Mouse (Mus musculus) left cerebral cortex, adult 8-10 months (tissue): ENCODE results near the gene Gm10518. TPM values are rescaled to one million over a fixed set of nuclear protein-coding genes. Genes with fewer than 3 reads are reported as not detected.

Experiments used
- DNase-seq, 2 experiments: peaks; one replicate each; pipeline ENCODE4 v3.0.0; 2022; ENCODE audit warnings: low spot score in 2 of 2
- total RNA-seq, 4 experiments: library from RNA; stranded (reverse); gene quantifications; 2 replicates each; pipeline ENCODE4 v1.2.4; 2022

The Gm10518 gene
- total RNA-seq, 4 experiments from 2014 or later = not detected

GRCm38 (mm10) chr1:179833596-179833995 is 30.4 kb downstream of the Gm10518 start:
- DNase-seq = no peak

- DNase-seq = no peak
Measured at GRCm38 (mm10) chr1:179835753-179836425, 32.7 kb downstream of the Gm10518 start.

GRCm38 (mm10) chr1:179836426-179837404 is 33.5 kb downstream of the Gm10518 start:
- no peak for DNase-seq

DNA sequence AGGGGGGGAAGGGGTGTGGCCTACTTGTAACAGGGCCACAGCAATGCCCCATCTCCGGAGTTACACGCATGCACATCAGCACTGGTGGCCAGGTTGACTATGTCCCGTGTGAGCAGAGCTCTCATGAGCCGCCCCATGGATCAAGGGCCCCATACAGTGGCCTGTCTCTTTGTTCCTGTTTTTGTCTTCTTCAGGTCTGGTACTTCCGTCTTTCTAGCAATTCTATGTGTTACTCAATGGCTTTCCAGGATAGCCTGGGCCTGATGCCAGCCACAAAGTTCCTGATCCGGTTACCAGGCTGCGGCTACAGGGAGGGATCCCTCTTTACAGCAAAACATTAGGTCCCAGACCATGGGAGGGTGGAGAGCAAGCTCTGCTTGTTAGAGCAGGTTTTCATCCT is 39.4 kb downstream of the Gm10518 start:
- no peak for DNase-seq

DNA sequence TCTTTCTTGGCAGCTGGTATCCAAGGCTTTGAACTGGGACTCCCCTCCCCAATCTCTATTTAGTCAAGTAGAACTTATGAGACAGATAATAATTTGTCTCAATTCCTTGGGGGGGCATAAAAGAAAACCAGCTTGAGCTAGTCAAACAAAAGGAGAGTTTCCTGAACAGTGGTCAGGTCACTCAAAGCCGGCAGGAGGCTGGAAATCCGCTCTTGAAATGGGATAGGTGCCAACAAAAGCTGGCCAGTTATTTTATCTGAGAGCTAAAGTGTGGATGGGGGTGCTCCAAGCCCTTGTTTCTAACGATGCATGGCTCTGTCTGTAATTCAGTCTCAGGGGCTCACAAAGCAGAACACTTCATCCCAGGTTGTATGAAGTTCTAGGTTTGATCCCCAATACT is 40.8 kb downstream of the Gm10518 start:
- DNase-seq = no peak

DNA sequence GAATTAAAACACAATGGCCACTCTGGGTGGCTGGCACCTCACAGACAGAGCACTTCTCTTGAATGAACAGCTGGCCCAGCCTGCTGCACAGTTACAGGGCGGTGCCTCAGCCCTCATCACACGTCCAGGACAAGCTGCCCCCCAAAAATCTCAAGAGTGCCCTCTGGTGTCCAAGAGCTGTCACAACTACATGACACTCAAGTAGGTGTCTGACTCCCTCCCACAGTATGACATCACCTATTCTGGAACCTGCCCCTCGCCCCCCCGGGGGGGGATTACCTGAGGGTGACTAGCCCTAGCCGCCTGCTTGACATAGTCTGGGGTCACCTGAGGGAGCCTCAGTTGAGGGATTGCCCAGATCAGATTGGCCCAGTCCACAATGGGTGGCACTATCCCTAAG is 41.7 kb downstream of the Gm10518 start:
- DNase-seq = peak; percentile 33 to 37

GRCm38 (mm10) chr1:179845832-179846499 is 42.8 kb downstream of the Gm10518 start:
- no peak for DNase-seq

DNA sequence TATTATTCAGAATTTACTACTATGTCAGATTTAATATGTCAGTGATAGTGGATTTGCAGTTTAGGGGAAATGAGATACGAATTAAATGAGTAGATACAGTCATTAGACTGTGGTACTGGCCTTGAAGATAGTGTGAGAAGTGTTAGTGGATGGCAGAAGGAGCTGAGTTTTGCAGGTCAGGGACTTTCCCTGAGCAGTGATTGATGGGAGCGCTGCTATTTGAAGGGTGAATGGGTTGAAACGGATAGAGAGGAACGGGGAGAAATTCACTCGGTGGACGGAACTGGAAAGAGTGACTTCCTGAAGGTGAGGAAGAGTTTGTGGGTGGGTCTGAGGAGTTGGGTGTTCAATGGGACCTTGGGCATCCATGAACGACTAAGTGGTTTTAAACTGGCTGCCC is 44.0 kb downstream of the Gm10518 start:
- DNase-seq = no peak

DNA sequence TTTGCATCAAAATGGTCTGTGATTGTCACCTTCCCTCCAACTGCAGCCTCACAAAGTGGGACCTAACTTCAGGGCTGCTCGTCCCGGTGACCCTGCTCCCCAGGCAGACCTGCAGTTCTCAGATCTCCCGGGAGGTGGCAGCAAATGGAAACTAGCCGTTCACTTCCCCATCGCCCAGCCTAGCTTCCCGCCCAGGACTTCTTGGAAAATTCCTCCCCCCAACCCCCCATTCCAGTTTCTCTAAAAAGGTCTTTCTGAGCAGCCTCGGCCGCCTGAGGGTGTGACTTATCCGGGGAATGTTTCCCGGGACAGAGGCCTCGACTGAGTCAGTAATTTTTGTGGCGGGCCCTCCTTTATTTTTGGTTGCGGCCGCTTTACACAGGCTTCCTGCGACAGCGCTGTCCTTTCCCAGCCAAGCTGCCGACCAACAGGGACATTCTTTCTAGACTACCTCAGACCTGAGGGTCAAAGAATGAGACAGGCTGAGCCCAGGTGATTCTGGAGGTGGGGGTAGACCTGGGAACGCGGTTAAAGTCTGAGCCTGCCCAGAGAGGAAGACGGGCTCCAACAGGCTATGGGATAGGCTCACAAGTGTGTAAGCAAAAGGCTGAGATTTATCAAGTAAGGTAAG is 44.7 kb downstream of the Gm10518 start:
- DNase-seq = peak in 1 of 2 experiments; percentile 90

DNA sequence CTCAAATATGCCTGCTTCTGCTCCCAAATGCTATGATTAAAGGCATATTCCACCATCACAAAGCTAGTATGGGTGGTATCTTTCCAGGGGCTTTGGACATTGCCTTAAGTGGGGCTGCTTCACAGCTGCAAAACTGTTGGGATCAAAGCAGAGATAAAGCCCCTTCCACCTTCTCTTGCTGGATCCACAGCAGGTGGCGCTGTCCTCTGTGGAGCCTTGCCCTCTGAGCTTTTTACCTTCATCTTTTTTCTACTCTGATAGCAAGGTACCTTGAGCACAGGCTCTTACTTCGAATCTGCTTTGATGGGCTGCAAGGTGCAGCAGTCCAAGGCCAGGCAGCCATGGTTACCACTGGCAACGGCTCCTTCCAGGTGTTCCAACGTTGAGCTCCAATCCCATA is 50.2 kb downstream of the Gm10518 start:
- DNase-seq = no peak

Other genes starting within 250 kb of the Gm10518 start
- 10 to 100 TPM; 65.4 to 75.6 (median 71.6) TPM for gene Sccpdh, start 135.2 kb upstream of the Gm10518 start, total RNA-seq
- under 1 TPM in 2 of 4 experiments, not detected in 2; 0.22 to 0.27 TPM for gene Kif28, start 58.1 kb upstream of the Gm10518 start, total RNA-seq
- 10 to 100 TPM; 35.4 to 38.4 (median 36.1) TPM for gene Ahctf1, start 304 bp downstream of the Gm10518 start, total RNA-seq
- 100 to 1,000 TPM; 222 to 265 (median 238) TPM for gene Cdc42bpa, start 157.1 kb downstream of the Gm10518 start, total RNA-seq